Mouse (Mus musculus): Measurements from ENCODE around the gene Phf24.

- no peak for TF ChIP-seq EP300 (optimal IDR thresholded peaks at IDR 0.05)
- TF ChIP-seq CTCF (IDR thresholded peaks at IDR 0.05; ENCODE audit: low read depth), result no peak
These were observed 11.9 kb upstream of the Phf24 start for GRCm38 (mm10) chr4:42904523-42904922.

Measured in stomach, postnatal 0 days (tissue).